Mouse (Mus musculus) megakaryocyte progenitor cell, adult 5-6 weeks (primary cell): ENCODE data around the gene Slc24a3. TPM values are rescaled to one million over a fixed set of nuclear protein-coding genes. Genes with fewer than 3 reads are reported as not detected.
A peak's percentile ranks its signal among the peaks of the same experiment; 100 is the strongest.

Experiments
- ATAC-seq: replicated peaks from 2 replicates; pipeline ENCODE4 v1.8.0; 2016; ENCODE audit warnings: mild to moderate bottlenecking, moderate TSS enrichment, inconsistent platforms; ENCODE audit not compliant: poor library complexity
- total RNA-seq, 2 experiments: library from RNA; stranded (forward) in 1 of 2; stranded (reverse) in 1 of 2; fragments of 157-497, 149-512 nt in 1 of 2; fragments of 200-1000 nt in 1 of 2; gene quantifications; 2 replicates each; pipeline versions ENCODE4 v1.2.3 to v1.2.4; 2015 to 2017

Gene Slc24a3
- total RNA-seq, 2 experiments from 2014 or later: 1.4 to 2.1 TPM

DNA sequence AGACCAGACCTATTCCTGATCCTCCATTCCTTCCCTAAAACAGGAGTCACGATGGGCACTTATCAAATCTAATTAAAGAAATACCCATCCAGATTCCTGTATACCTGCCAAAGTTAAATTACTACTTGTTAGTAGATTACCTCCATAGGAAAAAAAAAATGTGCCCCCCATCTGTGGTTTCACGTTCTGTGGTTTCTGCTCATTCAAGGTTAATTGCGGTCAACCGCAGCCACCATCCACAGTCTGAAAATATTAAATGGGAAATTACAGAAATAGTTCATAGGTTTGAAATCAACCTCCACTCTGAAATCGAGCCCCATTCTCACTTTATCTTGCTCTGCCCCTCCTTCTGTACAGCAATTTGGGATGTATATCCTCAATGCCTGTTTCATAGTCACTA lies 440.3 kb downstream of the Slc24a3 start:
- 0 out of 2 replicates have a peak, but pooled peaks have one; percentile 13 for ATAC-seq

DNA sequence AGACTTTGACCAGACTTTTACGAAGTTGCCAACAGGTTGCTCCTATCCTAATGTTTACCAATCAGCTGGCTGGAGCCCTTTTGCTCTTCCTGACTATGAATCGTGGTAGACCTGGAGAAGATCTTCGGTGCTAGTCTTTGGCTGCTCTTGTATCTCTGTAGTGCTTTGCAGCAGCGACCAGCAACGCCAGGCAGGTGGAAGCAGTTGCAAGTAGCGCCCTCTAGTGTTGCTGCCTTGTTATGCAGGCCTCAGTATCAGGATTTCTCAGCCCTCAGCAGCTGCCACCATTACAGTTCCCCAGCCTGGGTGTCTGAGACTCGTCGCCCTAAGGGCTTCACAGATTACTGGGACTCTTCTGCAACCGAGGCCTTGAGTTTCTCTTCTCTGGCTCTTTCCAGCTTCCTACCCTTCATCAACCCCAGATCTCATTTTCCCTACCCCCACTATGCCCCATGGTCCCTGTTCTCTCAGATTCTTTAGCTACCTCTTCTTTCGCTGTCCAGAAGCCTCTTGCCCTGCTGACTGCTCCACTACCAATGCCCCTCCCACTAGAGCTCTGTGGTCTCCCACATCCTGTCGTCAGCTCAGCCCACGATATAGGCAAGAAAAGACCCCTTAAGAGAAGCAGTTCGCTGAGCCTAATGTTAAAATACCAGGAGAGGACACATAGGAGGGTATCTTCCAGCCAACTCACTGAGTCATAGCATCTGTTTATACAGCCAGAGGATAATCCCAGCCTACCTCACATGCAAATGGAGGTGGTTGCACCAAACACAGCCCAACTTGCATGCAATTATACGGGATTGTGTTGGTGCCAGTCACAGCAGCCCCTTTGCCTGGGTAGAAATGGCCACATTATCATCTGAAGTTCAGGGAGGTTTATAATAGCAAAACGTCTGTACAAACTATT lies 443.5 kb downstream of the Slc24a3 start:
- ATAC-seq: peak; percentile 93

DNA sequence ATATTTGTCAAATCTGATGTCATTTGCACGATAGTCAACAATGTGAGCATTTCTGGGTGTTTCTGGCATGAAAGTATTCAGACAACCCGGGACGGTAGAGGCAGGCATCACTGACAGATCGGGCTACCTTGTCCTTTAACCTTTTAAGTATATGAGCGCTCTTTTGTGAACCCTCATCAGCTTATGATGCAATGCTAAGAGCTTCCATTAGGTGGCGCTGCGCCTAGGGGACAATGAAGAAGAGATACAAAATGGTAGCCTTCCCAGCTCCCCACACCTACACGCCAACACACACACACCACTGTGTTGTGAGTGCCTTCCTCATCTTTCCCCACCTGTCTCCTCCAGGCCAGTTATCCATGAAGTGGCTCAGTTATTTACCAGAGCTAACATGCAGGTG lies 445.4 kb downstream of the Slc24a3 start:
- ATAC-seq: peak; percentile 49; the same call in 1 of the 2 replicates

DNA sequence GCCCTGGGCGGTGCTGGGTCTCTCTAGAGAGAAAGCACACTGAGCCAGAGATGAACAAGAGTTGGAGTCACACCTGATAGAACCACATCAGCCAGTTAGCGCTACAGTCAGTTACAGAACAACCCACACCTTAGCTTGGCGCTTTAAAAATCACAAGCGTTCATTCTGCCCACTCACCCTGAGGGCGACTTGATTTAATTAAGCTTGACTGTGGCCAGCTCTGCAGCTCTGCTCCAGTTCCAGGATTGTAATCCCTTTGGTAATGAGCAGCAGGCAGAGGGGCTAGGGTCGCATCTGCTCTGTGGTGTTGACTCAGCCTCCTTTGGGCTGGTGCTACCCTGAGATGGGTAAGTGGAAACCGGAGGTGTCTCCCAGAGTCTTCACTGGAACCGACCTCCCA lies 446.2 kb downstream of the Slc24a3 start:
- ATAC-seq: no peak

DNA sequence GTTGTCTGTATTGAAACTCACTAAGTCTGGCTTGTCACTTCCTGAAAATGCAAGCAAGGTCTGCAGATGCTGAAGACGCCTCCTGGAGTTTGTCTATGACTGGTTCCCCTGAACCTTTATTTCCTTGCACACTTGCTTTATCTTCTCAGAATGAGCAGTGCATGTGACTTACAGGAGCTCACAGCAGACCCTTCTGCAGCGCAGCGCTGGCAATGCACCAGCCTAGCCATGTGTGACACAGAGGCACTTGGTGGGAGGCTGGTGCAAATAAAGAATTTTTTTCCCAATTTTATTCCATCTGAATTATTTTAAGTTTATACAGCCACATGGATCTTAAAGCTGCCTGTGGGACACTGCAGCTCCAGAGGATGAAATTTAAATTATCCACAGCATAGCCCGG lies 452.1 kb downstream of the Slc24a3 start:
- no peak for ATAC-seq

DNA sequence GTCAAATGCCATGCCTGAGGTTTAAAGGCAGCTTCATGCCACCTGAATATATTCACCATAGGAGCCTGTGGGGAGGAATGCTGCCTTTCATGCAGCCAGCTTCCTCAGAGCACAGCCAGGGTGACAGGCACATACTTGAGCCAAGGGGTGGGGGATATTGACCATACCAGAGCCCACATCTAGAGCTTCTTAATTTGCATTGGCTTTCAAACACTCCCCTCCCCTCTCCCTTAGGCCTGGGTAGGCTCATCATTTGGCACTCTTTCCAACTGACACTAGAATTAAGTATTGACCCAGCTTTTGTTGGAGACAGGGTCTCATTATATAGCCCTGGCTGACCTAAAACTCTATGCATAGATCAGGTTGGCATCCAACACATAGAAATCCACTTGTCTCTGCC lies 453.2 kb downstream of the Slc24a3 start:
- ATAC-seq: no peak

DNA sequence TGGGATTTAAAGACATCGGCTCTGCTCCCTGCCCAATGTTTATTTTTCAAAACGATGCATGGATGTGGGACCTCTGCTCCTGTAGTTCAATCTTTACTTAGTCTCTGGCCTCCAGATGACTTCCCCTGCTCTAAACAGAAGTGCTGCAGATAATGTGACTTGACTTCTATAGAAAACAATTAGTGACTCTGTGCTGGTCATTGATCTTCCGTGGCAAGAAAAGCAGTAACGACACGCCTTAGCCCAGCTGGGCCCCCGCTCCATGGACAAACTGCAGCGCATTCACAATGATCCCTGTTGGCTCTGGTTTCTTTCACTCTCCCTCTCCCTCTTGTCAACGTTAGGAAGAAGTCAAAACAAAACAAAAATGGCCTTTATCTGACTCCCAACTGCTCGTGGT lies 453.6 kb downstream of the Slc24a3 start:
- no peak for ATAC-seq

DNA sequence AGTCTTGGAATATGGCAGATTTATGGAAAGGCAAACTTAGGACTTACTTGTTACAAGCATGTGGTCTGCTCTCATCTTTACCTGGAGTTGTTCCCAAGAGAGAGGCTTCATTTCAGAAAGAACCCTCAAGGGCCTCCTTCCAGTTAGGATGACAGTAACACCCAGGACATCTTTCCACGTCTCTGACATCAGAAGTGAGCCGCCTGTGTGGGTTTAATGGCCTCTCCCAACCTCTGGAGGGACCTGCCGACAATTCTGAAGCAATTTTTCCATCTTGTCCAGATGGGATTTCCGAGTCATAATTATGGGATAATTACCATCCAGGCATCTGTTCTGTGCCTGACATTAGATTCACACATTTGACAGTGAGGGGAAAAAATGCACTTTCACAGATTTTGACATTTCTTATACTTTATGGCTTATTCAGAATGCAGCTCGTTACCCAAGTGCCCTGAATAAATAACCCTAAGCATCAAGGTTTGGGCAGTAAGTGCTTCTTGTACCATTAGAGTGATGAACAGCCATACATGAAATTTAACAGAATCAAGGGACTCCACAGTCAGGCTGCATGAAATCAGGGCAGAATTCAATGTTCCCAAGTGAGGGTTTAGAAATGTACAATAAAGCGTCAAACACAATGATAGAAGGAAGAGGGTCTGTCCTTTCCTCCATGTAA lies 463.7 kb downstream of the Slc24a3 start:
- no peak for ATAC-seq

DNA sequence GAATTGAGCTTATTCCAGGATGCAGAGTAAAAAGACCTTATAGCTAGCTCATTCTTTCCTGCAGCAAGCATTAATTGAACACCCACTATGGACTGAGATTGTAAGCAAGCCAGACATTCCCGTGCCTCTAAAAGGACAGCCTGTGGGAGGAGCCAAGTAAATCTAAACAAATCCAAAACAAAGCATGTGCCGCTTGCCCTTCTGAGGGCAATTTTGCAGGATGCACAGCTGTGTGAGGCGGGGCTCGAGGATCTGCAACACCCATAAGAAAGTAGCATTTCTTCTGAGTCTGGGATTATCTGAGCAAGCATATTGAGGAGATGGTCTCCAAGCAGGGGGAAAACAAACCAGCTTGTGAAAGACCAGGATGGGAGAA lies 464.2 kb downstream of the Slc24a3 start:
- ATAC-seq: no peak

DNA sequence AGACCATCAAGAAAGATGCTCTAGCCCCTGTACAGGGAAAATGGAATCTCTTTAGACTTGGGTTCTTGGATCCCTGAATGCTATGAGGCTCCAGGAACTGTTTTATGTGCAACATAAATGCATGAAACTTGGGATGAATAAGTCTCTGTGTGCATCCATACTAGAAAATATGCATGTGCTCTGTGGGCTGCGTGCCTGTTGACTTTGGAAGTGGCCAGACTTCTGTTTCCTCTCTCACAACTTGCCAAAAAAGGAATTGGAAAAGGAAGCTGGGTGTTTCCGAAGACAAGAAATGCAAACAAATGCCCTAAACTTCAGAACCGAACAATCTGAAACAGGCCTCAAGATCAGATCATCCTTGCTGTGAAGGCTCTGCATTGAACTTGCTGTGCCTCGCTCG lies 466.3 kb downstream of the Slc24a3 start:
- ATAC-seq: no peak

DNA sequence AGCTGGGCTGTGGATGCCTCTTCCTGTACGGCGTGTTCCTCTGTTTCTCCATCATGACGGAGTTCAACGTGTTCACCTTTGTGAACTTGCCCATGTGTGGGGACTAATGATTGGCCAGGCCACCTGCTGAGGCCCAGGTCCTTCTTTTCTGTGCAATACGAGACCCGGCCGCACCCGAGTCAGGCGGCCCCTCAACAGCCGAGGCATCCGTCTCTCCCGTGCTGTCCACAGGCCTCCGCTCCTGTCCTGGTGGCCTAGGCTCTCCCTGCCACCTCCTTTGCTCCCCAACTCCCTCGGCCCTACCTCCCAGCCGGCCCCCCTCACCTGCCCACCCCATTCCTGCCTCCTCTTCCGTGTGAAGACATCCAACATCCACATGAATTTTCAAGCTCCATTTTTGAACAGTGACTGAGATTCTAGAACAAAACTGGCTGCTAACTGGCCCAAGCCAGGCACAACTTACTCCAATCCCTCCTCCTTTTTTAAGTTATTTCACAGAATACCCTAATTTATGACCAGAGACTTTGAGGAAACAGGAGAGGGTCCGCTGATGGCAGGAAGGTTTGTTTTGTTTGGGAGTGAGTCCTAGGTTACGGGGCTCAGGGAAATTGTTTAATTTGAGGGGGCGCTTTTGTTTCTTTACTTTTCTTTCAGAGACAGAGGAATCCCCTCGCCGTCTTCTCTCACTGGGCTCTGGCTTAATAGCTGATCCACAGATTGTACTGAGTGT lies 472.9 kb downstream of the Slc24a3 start:
- ATAC-seq: no peak

DNA sequence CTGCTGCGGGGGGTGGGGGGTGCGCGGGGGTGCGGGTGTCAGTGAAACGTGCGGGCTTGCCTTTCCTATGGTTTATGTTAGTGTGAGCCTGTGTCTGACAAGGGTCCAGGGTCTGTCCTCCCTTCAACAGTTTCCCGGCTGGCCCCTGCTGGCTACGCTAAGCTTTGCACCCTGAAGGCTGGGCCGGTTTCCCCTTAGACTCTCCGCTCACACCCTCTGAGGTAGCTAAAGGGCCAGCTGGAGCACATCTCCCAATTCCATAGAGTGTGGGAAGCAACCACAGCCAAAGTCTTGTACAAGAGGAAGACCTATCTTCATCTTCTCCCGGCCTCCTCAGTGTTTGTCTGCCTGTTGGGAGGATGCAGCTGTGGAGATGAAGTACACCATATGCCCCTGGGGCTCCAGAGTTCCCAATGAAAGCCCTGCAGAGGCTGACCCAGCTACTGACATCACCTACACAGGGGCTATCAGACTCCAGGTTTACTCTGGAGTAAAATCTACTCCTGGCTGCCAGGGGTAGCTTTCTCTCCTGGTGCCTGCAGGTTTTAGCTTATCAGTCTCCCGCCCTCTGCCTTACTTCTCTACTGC lies 487.9 kb downstream of the Slc24a3 start:
- ATAC-seq: no peak

DNA sequence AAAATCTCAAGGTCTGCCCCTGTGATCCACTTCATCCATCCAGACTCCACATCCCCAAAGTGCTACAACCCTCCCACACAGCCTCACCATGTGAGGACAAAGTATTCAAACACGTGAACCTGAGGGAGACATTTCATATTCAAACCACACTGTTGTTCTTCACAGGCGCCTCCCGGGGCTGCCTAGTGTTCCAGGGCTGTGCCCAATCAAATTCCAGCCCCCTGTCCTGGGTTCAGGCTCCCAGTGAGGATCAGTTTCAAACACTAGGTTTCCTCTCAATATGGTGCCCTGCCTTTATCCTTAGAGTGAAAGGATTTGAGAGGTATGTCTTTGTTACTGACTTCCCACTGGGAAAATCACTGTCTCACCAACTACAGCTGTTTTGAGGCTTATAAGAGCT lies 488.6 kb downstream of the Slc24a3 start:
- ATAC-seq: no peak

DNA sequence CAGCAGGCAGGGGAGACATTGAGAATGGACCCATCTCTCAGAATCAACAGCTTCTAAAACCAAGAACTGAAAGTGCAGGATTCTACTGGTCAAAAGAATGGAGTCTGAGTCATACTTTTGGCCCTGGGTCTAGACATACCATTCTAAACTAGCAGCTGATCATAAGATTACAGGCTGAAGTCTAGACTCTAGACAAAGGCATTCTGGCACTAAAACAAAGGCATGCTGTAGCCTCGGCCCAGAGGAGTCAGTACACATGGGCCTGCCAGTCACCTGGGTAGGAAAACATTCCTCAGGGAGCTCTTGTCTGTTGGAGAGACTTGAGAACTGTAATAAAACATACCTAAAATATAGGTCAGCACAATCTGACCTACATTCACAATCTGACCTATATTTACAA lies 489.2 kb downstream of the Slc24a3 start:
- no peak for ATAC-seq

DNA sequence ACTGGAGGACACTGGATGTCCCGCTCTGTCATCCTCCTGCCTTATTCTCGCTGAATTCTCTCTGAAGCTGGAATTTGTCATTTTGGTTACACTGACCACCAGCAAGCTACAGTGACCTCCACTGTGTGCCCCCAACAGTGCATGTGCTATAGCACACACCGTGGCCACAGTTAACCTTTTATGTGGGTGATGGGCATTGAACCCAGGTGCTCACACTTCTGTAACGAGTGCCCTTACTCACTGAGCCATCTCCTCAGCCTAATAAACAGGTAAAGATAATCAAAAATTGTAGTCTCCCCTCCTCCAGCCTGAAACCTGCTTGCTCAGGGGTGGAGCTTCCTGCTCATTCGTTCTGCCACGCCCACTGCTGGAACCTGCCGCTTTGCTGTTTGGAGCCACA lies 493.7 kb downstream of the Slc24a3 start:
- ATAC-seq: no peak

DNA sequence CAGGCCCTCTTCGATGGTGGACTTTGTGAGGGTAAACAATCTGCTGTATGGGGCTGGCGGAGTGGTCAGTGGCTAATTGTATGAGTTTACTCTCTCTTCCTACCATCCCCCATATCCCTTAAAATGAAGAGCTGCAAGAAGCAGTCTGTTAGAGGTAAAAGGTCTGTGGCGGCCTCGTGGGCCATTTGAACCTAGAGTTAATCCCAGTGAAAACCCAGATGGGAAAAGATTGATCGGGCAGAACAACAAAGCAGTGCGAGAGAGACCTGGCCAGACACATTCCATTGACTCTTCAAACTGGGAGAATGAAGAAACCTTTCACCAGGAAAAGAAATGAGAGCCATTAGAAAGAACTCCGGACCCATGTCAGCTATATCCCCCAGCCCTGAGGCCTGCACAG lies 496.3 kb downstream of the Slc24a3 start:
- ATAC-seq: no peak

DNA sequence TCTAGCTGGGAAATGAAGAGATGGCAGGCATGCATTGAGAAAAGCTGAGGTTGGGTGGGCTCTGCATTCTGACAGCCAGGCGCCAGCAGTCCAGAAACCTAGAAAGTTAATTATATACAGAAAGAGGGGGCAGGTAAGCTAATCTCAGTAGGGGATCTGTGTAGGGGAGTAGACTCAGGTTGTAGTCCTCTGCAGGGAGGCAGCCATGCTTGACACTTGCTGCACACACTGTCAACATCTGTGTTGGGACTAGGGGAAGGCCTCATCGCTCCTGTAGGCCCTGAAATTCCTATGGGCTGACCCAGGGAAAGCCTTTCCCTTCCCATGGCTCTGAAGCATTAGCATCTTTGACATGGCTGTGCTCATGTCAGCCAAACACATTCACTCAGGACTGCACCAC lies 496.8 kb downstream of the Slc24a3 start:
- ATAC-seq: no peak

DNA sequence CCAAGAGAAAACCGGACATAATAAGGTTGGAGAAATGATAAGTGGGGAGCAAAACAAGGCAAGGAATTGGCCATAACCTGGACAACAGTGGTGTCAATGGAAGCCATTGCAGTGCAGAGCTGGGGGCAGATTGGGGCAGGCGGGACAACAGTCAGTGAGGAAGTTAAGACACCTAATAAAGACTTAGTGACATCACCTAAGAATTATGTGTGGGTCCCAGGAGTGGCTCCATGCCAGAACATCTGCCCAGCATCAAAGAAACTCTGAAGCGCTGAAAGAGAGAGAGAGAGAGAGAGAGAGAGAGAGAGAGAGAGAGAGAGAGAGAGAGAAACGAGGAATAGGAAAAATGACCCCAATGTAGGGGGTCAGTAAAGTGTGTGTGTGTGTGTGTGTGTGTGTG lies 500.6 kb downstream of the Slc24a3 start:
- no peak for ATAC-seq

DNA sequence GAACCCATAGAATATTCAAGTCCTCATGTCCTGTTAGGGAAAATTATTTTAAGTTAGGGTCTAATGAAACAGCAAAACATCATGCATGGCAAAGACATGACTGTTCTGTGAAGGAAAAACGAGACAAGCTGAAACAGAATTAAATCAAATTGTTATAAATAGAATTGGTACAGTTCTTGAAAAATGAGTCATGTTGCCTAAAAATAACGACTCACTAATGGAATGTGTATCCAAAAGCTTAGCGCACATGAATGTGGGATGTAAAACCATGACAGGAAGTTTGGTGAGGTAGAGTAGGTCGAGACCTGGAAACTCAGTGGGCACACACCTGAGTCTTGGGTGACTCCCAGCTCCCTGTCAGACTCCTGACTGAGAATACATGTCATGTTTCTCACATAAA lies 502.6 kb downstream of the Slc24a3 start:
- no peak for ATAC-seq

DNA sequence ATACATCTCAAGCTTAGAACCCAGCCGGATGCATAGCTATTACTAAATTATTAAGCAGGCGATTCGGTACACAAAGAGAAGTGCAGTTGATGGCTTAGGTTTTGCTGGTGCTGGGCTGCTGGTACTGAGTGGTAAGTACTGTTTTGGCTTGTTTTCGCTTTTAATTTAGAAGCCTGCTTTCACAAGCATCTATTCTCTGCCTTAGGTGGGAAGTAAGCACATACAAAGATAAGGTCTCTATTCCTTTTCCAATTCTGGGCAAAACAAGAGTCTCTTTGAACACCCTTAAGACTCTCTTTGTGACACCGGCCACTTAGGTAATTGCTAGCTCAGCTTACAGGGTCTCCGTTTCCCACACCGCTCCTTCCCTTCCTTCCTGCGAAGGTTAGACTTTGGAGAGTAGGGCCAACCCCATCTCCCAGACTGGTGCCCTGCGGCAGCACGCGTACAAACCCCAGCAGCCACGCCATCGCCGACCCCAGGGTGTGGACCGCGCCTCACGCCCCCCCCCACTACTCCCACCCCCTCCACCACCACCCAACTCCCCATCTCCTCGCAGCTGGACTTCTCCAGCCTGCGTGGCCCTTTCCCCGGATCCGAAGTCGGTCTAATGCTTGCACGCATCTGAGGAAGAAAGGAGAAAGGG lies 507.1 kb downstream of the Slc24a3 start:
- ATAC-seq: 0 out of 2 replicates have a peak, but pooled peaks have one; percentile 1
